Mouse (Mus musculus) spleen, adult 2 months (tissue): ENCODE data around the gene Mlc1.

Experiments used
- CTCF ChIP-seq: fragments of 200-500 bp; IDR thresholded peaks from 2 replicates; pipeline ENCODE4 v1.5.1; 2011; ENCODE audit warnings: mild to moderate bottlenecking, inconsistent platforms; ENCODE audit not compliant: insufficient read depth, insufficient read length, insufficient replicate concordance; ENCODE audit errors: extremely low read depth
- POLR2A ChIP-seq: fragments of 200-500 bp; IDR thresholded peaks from 2 replicates; pipeline ENCODE4 v1.6.1; 2011; ENCODE audit warnings: low read depth, low read length, inconsistent platforms

GRCm38 (mm10) chr15:88955342-88955741 is 23.5 kb downstream of the Mlc1 start:
- TF ChIP-seq POLR2A (no peak), CTCF (no peak)
